Mouse (Mus musculus) E14TG2a.4 (cell line): ENCODE results near the gene Ptprm.

Experiments used
- CTCF ChIP-seq: conservative IDR thresholded peaks from 2 replicates; pipeline ENCODE4 v1.5.1; 2014; ENCODE audit warnings: low read length
- NANOG ChIP-seq: IDR thresholded peaks from 2 replicates; pipeline ENCODE4 v1.6.1; 2014; ENCODE audit warnings: borderline replicate concordance, low read length, mixed read lengths
- POU5F1 ChIP-seq: IDR thresholded peaks from 2 replicates; pipeline ENCODE4 v1.6.1; 2014; ENCODE audit warnings: low read length, borderline replicate concordance

- TF ChIP-seq CTCF = peak; percentile 52
- no peak for TF ChIP-seq POU5F1
- TF ChIP-seq NANOG = no peak
Observed at GRCm38 (mm10) chr17:66755191-66755654, 599.0 kb downstream of the Ptprm start.
